Comparison of ENCODE assay signal across 21 mouse cellular contexts in genomic region chr5:38106807-38107206, GRCm38 (mm10).
"Had no signal": no experiment of that assay in that cellular context is flagged by ENCODE, and none has a peak within 500 bp of the region (broad histone marks: within the 10 kb centered on the region; RNA-seq: fewer than 3 reads in every experiment).

No protein-coding gene starts in this region.

- DNase-seq: kidney, adult 11 months; kidney, adult 8-10 months; kidney, postnatal 10 days; layer of hippocampus, postnatal 36 days; liver, embryonic 13.5 days; lung, embryonic 14.5 days; right cerebral cortex, adult 18-20 months; right cerebral cortex, postnatal 14 days; right cerebral cortex, postnatal 4 days; thymus, adult 2 months; thymus, postnatal 14 days; thymus, postnatal 4 days had no signal

- H3K4me1 ChIP-seq: kidney, embryonic 15.5 days; liver, embryonic 13.5 days; megakaryocyte, embryonic 14.5 days; midbrain, embryonic 13.5 days had no signal

- H3K9me3 ChIP-seq: kidney, embryonic 15.5 days; liver, embryonic 13.5 days; megakaryocyte, embryonic 14.5 days; midbrain, embryonic 10.5 days; midbrain, embryonic 13.5 days had no signal

- H3K4me3 ChIP-seq: kidney, embryonic 15.5 days; left cerebral cortex, adult 2 months; liver, embryonic 13.5 days; megakaryocyte, embryonic 14.5 days; midbrain, embryonic 10.5 days; midbrain, embryonic 13.5 days; myocyte had no signal

- H3K4me2 ChIP-seq: kidney, embryonic 15.5 days; liver, embryonic 13.5 days; lung, embryonic 14.5 days; midbrain, embryonic 13.5 days had no signal

- ATAC-seq: lung, postnatal 0 days; midbrain, embryonic 13.5 days; midbrain, embryonic 16.5 days had no signal

- H3K27ac ChIP-seq: kidney, embryonic 15.5 days; left cerebral cortex, adult 2 months; liver, embryonic 13.5 days; midbrain, embryonic 10.5 days; midbrain, embryonic 13.5 days; stomach, postnatal 0 days had no signal

- H3K27me3 ChIP-seq: kidney, embryonic 15.5 days; liver, embryonic 13.5 days; megakaryocyte, embryonic 14.5 days; midbrain, embryonic 13.5 days had no signal

- H3K9ac ChIP-seq: kidney, embryonic 15.5 days; liver, embryonic 13.5 days; lung, embryonic 14.5 days; midbrain, embryonic 13.5 days had no signal
